Mouse (Mus musculus) ovary, postnatal 10 days (tissue): ENCODE measurements around the gene Tpp2.
"Not testable (repeated sequence)": the region's sequence is repeated elsewhere in the genome, so short reads cannot be mapped to it uniquely, and the experiment has no call there.

Experiments
- DNase-seq: peaks from one replicate; pipeline ENCODE4 v3.0.0; 2022; ENCODE audit warnings: low spot score

Tpp2 gene

GRCm38 (mm10) chr1:44019934-44020333 is 86.5 kb downstream of the Tpp2 start, which contains the start of gene Mettl21c:
Mettl21c (minus strand) TSS chr1:44020034.
- DNase-seq, result no peak

DNA sequence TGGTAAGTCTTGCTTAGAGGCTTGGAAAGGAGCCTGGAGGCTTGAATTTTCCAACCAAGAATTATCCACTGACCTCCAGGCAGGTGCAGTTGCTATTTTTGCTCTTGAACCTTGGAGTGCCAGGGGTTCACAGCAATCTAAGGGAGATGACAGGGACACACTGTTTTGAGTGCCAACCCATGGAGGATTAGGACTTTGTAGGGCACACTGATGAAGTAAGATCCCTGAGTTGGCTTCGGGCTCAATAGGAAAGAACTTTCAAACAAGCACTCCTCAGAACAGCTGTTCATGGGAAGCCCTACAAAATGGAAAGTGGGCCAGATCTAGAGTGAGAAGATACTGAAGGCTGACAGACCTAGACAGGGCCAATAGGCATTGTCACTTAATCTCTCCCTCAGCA is 89.2 kb downstream of the Tpp2 start:
- DNase-seq, result no peak

DNA sequence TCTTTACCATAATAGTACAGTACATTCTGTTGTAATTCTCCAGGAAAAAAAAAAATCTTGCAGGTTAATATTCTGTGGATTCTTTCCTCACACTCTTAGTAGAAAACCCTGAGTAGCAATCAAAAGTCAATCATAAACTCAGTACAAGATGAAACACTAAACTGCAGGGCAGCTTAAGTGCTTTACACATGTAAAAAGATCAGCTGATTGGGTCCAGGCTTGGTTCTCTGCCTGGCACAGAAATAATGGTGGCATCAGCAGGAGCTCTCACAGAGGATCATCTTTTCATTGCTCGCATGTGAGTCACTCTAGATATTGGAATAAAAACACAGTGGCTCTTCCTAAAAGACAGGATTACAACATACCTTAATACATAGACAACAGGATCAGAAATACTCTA is 94.2 kb downstream of the Tpp2 start:
- DNase-seq, result no peak

DNA sequence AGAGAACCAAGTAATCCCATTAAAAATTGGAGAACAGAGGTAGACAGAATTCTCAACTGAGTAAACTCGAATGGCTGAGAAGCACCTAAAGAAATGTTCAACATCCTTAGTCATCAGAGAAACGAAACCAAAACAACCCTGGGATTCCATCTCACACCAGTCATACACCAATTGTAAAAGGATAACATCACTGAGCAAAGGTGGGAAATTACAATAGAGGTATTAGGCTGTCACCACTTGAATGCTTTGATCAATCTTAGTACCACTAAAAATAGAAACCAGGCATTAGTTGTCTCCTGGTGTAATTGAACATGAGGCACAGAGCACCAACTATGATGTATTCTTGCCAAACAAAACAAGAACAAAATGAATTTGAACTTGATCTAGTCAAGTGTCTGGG is 98.8 kb downstream of the Tpp2 start:
- DNase-seq, result no peak

- no peak for DNase-seq
These were observed 99.5 kb downstream of the Tpp2 start for GRCm38 (mm10) chr1:44032948-44033347.

DNA sequence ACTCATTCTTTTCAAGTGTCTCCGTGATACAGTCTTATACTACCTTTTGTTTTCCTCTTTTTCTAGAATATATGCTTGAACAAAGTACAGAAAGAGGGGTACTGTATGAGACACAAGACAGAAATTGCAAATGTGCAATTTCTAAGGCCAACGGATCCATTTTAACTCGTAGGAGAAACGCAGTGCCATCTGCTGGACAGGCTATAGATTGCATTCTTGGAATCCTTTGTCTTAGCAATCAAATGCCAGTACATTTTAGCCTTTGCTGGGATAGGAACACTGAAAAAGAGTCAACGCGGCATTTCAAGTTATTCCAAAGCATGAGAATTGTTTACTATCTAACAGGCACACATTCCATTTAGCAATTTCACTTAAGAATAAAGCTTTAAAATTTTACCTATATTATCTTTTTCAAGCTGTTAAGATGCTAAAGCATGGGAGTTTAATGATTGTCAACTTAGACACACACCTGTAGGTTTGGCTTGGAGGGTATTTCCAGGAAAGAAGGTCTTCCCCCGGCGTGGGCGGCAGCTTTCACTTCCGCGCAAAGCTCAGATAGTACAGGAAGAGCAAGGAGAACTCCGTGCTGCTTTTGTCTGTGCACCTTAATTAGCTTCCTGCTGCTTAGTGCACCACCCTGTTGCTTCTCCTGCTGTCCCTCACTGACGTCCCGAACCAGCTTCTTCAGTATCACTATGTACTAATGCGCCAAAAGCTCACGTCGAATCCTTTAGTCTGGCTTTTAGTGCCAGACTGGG is 108.5 kb downstream of the Tpp2 start:
- peak; percentile 23 for DNase-seq

- DNase-seq, result no peak
These were observed 109.1 kb downstream of the Tpp2 start for GRCm38 (mm10) chr1:44042555-44042915.

DNA sequence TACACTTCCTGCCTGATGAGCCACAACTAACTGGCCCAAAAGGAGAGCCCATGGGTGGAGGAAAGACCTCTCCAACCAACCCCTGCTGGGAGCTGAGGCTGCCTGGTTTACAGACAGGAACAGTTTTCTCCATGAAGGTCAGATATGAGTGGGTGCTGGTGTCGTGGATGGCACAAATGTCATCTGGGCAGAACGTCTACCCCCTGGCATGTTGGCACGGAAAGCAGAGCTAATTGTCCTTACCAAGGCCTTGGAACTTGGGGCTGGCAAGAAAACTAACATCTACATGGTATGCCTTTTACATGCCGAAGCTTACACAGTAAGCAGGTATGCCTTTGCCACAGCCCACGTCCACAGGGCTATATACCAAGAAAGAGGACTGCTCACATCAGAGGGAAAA is 112.2 kb downstream of the Tpp2 start:
- DNase-seq, result not testable (repeated sequence)

DNA sequence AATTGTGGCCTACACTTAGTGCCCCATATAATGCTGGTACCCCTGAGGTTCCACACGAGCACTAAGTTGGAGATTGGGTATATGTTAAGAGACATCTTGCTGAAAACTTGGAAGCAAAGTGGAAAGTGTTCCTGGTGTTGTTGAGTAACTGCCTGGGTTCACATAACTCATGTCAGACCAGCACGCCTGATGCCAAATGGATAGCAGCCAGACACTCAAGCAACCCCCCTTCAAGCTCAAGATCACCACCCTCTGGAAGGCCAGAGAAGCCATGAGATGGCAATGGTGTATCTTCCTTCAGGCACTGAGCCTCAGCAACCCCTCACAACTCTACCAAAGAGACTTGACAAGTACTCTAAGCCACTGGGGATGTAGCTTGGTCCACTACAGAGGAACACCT is 113.1 kb downstream of the Tpp2 start:
- no peak for DNase-seq
